Mouse (Mus musculus): Measurements from ENCODE around the gene Sp140. TPM values are rescaled to one million over a fixed set of nuclear protein-coding genes. Genes with fewer than 3 reads are reported as not detected.
A peak's percentile ranks its signal among the peaks of the same experiment; 100 is the strongest.
"Not testable (repeated sequence)": the region's sequence is repeated elsewhere in the genome, so short reads cannot be mapped to it uniquely, and the experiment has no call there.

The Sp140 gene
- total and polyA plus RNA-seq, 2 experiments from 2014 or later: 1.2 to 10.6 TPM

DNA sequence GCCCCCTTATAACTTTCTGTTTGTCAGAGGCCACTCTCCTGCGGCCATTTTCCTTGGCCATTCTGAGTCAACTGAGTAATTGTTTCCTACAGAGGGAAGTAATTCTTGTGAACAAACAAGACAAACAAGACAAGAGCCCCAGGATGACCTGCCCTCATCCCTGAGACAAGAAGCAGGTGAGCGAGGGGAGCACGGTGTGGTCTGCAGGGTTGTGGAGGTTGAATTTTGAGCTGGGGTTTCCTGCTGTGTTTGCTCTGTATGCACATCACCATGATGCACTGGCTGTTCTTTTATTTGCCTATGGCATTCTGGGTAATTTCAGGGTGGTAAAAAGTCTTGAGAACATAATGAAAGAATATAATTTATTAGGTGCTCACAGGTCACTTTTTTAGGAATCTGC lies 14.9 kb downstream of the Sp140 start:
- not testable (repeated sequence) for H3K4me2 ChIP-seq (ENCODE audit: low read depth, low read length); H3K9ac ChIP-seq (replicated peaks; ENCODE audit: low read depth, low read length); DNase-seq (ENCODE audit: low spot score); ATAC-seq (ENCODE audit: insufficient read depth, low read depth); H3K27me3 ChIP-seq (ENCODE audit: control insufficient read depth, insufficient read depth, low read length); H3K9me3 ChIP-seq (replicated peaks; ENCODE audit: control insufficient read depth, low read length); H3K4me3 ChIP-seq (ENCODE audit: low read depth, low read length); H3K27ac ChIP-seq (ENCODE audit: low read depth); H3K36me3 ChIP-seq (replicated peaks; ENCODE audit: control insufficient read depth, insufficient read depth, low read length); H3K4me1 ChIP-seq (ENCODE audit: control insufficient read depth, insufficient read depth)
- WGBS: 80% methylated on average over 3 of the region's 3 CpGs

DNA sequence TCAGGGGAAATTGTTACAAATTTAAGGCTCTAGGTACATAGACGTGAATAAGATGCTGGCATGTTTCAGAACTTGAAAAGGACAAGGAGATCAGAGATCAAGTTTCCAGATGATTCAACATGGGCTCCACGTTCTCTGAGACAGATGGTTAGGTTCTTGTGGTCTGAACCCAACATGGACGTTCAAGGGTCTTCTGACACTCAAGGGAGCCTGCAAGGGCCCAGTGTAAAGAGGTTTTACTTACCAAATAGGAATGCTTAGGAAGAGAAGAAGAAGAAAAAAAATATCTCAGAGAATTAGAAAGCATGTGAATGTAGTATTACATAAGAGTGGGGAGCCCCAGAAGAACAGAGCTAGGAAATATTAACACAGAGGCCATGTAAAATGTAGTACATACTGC lies 15.6 kb downstream of the Sp140 start:
- H3K36me3 ChIP-seq (replicated peaks; ENCODE audit: control insufficient read depth, insufficient read depth, low read length); H3K27ac ChIP-seq (ENCODE audit: low read depth); DNase-seq (ENCODE audit: low spot score); ATAC-seq (ENCODE audit: insufficient read depth, low read depth); H3K9ac ChIP-seq (replicated peaks; ENCODE audit: low read depth, low read length); H3K4me2 ChIP-seq (ENCODE audit: low read depth, low read length); H3K4me1 ChIP-seq (ENCODE audit: control insufficient read depth, insufficient read depth); H3K27me3 ChIP-seq (ENCODE audit: control insufficient read depth, insufficient read depth, low read length); H3K9me3 ChIP-seq (replicated peaks; ENCODE audit: control insufficient read depth, low read length); H3K4me3 ChIP-seq (ENCODE audit: low read depth, low read length): not testable (repeated sequence)
- 50% methylated on average over 3 of the region's 3 CpGs for WGBS

DNA sequence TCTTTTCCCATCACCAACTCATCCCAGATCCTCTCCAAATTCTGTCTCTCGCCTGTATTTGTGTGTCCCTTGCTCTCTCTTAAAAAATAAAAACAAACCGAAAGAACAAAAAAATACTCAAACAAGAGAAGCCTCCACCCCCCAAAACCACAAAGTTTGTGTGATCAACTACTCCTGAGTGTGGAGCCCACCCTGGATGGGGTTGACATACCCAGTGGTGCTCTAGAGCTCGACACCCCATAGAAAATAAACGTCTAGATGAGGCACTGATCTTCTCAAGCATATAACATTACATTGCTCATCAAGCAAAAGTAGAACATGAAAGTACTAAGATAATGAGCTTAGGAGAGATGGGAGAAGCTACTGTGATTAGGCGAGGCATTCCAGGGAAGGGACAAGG lies 17.0 kb downstream of the Sp140 start:
- WGBS: 53% methylated on average over 4 of the region's 5 CpGs
- H3K9me3 ChIP-seq (replicated peaks; ENCODE audit: control insufficient read depth, low read length); H3K4me1 ChIP-seq (ENCODE audit: control insufficient read depth, insufficient read depth); H3K4me2 ChIP-seq (ENCODE audit: low read depth, low read length); ATAC-seq (ENCODE audit: insufficient read depth, low read depth); H3K4me3 ChIP-seq (ENCODE audit: low read depth, low read length); DNase-seq (ENCODE audit: low spot score); H3K9ac ChIP-seq (replicated peaks; ENCODE audit: low read depth, low read length); H3K27me3 ChIP-seq (ENCODE audit: control insufficient read depth, insufficient read depth, low read length); H3K36me3 ChIP-seq (replicated peaks; ENCODE audit: control insufficient read depth, insufficient read depth, low read length); H3K27ac ChIP-seq (ENCODE audit: low read depth): not testable (repeated sequence)

DNA sequence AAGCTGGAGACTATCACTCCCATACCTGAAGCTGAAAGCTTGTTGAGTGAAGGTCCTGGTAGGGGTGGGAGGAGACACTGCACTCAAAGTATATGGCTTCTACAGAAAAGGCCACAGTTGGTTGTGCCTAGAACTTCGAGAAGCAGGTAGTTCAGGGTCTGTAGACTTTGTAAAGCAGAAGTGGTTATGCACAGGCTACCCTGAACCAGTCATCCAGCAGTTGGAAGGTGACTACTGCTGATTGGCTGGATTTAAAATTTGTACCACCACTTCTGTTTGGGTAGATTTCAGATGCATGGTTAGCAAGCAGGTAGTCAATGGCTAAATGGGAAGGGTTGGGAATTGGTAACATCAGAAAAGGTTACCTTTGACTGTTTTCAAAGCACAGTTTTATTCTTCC lies 18.5 kb downstream of the Sp140 start:
- not testable (repeated sequence) for H3K27ac ChIP-seq (ENCODE audit: low read depth); H3K9me3 ChIP-seq (replicated peaks; ENCODE audit: control insufficient read depth, low read length); H3K36me3 ChIP-seq (replicated peaks; ENCODE audit: control insufficient read depth, insufficient read depth, low read length); H3K4me1 ChIP-seq (ENCODE audit: control insufficient read depth, insufficient read depth); H3K27me3 ChIP-seq (ENCODE audit: control insufficient read depth, insufficient read depth, low read length); DNase-seq (ENCODE audit: low spot score); H3K4me3 ChIP-seq (ENCODE audit: low read depth, low read length); H3K4me2 ChIP-seq (ENCODE audit: low read depth, low read length); ATAC-seq (ENCODE audit: insufficient read depth, low read depth); H3K9ac ChIP-seq (replicated peaks; ENCODE audit: low read depth, low read length)
- WGBS: 71% methylated on average over 1 of the region's 1 CpGs

DNA sequence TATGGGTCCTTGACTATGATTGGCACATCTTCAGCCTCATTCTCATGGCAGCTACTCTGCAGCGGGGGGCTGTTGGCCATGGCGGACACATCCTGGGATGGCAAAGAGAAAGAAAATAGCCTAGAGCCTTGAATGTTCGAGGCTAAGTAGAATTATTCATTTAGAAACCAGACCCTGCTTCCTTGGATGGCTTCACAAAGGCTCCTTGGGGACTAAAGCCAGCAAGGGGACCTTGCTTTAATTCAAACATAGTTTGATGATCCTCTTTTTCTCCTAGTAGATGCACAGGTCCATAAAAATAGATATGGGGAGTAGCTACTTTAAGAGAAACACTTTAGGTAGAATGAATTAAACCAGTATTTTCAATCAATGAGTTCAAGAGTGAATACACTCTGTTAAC lies 36.8 kb downstream of the Sp140 start:
- H3K4me3 ChIP-seq (ENCODE audit: low read depth, low read length); H3K27ac ChIP-seq (ENCODE audit: low read depth); ATAC-seq (ENCODE audit: insufficient read depth, low read depth); H3K27me3 ChIP-seq (ENCODE audit: control insufficient read depth, insufficient read depth, low read length); H3K9ac ChIP-seq (replicated peaks; ENCODE audit: low read depth, low read length); H3K4me1 ChIP-seq (ENCODE audit: control insufficient read depth, insufficient read depth); DNase-seq (ENCODE audit: low spot score); H3K9me3 ChIP-seq (replicated peaks; ENCODE audit: control insufficient read depth, low read length); H3K36me3 ChIP-seq (replicated peaks; ENCODE audit: control insufficient read depth, insufficient read depth, low read length); H3K4me2 ChIP-seq (ENCODE audit: low read depth, low read length): not testable (repeated sequence)
- WGBS: 59% methylated on average over 3 of the region's 3 CpGs

DNA sequence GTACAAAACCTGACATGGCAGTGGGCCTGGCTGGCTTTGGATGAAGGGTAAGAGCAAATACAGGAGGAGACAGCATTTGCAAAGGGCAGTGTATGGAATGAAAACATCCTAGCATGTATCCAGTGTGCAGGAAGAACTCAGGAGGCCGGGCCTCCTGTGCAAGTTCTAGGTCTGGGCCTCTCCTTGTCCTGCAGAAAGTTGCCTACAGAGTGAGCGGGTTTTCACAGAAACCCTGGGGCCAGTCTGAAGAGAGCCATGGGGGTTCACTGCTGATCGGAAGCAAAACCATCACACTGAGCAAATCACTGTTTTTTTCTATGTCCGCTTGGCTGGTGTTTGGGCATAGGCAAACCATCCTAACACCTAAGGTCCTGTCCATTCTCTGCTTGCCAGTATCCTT lies 38.0 kb downstream of the Sp140 start:
- WGBS: 72% methylated on average over 4 of the region's 4 CpGs
- ATAC-seq (ENCODE audit: insufficient read depth, low read depth): not testable (repeated sequence)

DNA sequence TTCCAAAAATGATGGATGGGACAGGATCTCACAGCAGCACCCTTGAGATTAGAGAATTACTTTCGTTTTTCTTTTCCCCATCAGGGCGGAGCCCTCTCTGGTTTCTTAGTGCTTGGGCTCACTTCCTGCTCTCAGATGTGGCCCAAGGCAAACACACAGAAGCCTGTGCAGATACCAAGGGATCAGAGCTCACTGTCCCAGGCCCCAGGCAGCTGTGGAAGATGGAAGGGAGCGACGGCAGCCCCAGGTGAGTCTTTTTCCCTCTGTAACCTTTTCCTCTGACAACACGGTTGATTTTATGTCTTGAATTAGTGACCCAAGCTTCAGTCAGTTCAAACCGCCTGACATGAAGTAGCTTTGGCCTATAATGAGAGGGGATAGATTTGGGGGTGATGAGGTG lies 49.7 kb downstream of the Sp140 start, which contains the start of gene Sp100:
TSS of gene Sp100 (plus strand) at position 108 of the 400 bp plus-strand sequence.
- H3K4me3 ChIP-seq (ENCODE audit: low read depth, low read length): peak within 1 kb of the TSS; percentile 29
- H3K9me3 ChIP-seq (replicated peaks; ENCODE audit: control insufficient read depth, low read length); H3K27me3 ChIP-seq (ENCODE audit: control insufficient read depth, insufficient read depth, low read length); H3K4me1 ChIP-seq (ENCODE audit: control insufficient read depth, insufficient read depth); H3K27ac ChIP-seq (ENCODE audit: low read depth); H3K36me3 ChIP-seq (replicated peaks; ENCODE audit: control insufficient read depth, insufficient read depth, low read length); H3K9ac ChIP-seq (replicated peaks; ENCODE audit: low read depth, low read length); ATAC-seq (ENCODE audit: insufficient read depth, low read depth); DNase-seq (ENCODE audit: low spot score): not testable (repeated sequence)
- 65% methylated on average over 5 of the region's 6 CpGs for WGBS
- H3K4me2 ChIP-seq (ENCODE audit: low read depth, low read length): peak within 1 kb of the TSS; percentile 37; the same call in 1 of the 2 replicates

More for the DNA sequence above, 38.0 kb downstream of the Sp140 start:
- not testable (repeated sequence) for H3K4me2 ChIP-seq (ENCODE audit: low read depth, low read length); H3K27me3 ChIP-seq (ENCODE audit: control insufficient read depth, insufficient read depth, low read length); H3K9me3 ChIP-seq (replicated peaks; ENCODE audit: control insufficient read depth, low read length); DNase-seq (ENCODE audit: low spot score); H3K4me1 ChIP-seq (ENCODE audit: control insufficient read depth, insufficient read depth); H3K36me3 ChIP-seq (replicated peaks; ENCODE audit: control insufficient read depth, insufficient read depth, low read length); H3K9ac ChIP-seq (replicated peaks; ENCODE audit: low read depth, low read length); H3K27ac ChIP-seq (ENCODE audit: low read depth); H3K4me3 ChIP-seq (ENCODE audit: low read depth, low read length)

DNA sequence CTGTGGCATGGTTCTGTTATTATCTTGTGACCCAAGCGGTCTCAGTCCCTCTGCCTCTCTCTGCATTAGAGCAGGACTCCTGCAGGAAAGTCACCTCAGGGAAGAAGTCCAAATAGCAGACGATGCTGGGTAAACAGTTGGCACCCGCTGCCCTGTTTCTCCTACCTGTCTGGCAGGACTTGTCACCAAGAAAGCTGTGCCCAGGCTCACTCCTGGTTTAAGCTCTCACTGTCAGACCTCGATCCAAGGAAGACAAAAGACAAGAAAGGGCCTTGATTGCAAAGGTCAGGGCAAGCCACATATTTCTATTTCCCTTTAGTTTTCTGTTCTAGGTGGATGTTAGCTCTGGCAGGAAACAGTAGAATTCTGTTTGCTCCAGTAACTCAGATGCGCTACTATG lies 50.3 kb downstream of the Sp140 start:
- not testable (repeated sequence) for H3K4me1 ChIP-seq (ENCODE audit: control insufficient read depth, insufficient read depth); ATAC-seq (ENCODE audit: insufficient read depth, low read depth); H3K4me2 ChIP-seq (ENCODE audit: low read depth, low read length); DNase-seq (ENCODE audit: low spot score); H3K9ac ChIP-seq (replicated peaks; ENCODE audit: low read depth, low read length); H3K4me3 ChIP-seq (ENCODE audit: low read depth, low read length); H3K36me3 ChIP-seq (replicated peaks; ENCODE audit: control insufficient read depth, insufficient read depth, low read length); H3K9me3 ChIP-seq (replicated peaks; ENCODE audit: control insufficient read depth, low read length); H3K27ac ChIP-seq (ENCODE audit: low read depth); H3K27me3 ChIP-seq (ENCODE audit: control insufficient read depth, insufficient read depth, low read length)
- 77% methylated on average over 3 of the region's 5 CpGs for WGBS

DNA sequence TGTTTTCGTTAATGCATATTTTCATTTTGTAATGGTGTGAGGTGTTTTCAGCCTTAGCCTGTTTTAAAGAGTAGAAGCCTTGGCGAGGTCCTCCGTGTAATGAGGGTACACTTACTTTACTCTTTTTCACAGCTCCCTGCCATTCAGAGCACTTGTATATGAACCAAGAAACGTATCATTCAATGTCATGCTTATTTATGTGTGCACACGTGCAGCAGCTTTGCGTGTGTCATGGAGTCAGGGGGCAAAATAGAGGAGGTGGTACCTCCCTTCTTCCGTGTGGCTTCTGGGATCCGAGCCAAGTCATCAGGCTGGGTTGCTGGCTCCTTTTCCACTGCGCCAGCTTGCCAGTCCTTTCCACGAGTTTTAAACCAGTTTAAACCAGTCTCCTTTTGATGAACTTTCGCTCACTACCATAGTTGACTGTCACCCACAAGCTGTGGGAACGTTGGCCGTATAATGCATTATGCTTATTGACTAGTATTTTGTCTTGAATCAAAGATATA lies 51.6 kb downstream of the Sp140 start:
- H3K9ac ChIP-seq (replicated peaks; ENCODE audit: low read depth, low read length); H3K27ac ChIP-seq (ENCODE audit: low read depth); H3K4me1 ChIP-seq (ENCODE audit: control insufficient read depth, insufficient read depth); H3K4me2 ChIP-seq (ENCODE audit: low read depth, low read length); DNase-seq (ENCODE audit: low spot score); H3K27me3 ChIP-seq (ENCODE audit: control insufficient read depth, insufficient read depth, low read length); H3K4me3 ChIP-seq (ENCODE audit: low read depth, low read length); ATAC-seq (ENCODE audit: insufficient read depth, low read depth); H3K9me3 ChIP-seq (replicated peaks; ENCODE audit: control insufficient read depth, low read length); H3K36me3 ChIP-seq (replicated peaks; ENCODE audit: control insufficient read depth, insufficient read depth, low read length): not testable (repeated sequence)
- 72% methylated on average over 13 of the region's 13 CpGs for WGBS
